Mouse (Mus musculus) testis, adult 2 months (tissue): ENCODE data around the gene Rbfox3.

Experiments
- CTCF ChIP-seq: fragments of 200-500 bp; IDR thresholded peaks from 2 replicates; pipeline ENCODE4 v1.5.1; 2012; ENCODE audit warnings: low read depth, mild to moderate bottlenecking, inconsistent platforms, low read length, moderate library complexity; ENCODE audit not compliant: control insufficient read depth, insufficient read depth, insufficient replicate concordance
- POLR2A ChIP-seq: fragments of 200-500 bp; IDR thresholded peaks from 2 replicates; pipeline ENCODE4 v1.6.1; 2012; ENCODE audit warnings: low read depth, mild to moderate bottlenecking, inconsistent platforms, low read length, moderate library complexity; ENCODE audit not compliant: control insufficient read depth

- TF ChIP-seq CTCF (no peak), POLR2A (no peak)
Measured at GRCm38 (mm10) chr11:118627541-118627940, 283.9 kb downstream of the Rbfox3 start.
